Mouse (Mus musculus) stomach, postnatal 0 days (tissue): ENCODE measurements around the gene Rnft2. TPM values are rescaled to one million over a fixed set of nuclear protein-coding genes. Genes with fewer than 3 reads are reported as not detected.

Source experiments
- ATAC-seq: fragments of 200-750 bp; cut with Nextera tagmentation; 2 replicates; pipeline ENCODE4 v1.8.0; 2017; ENCODE audit not compliant: low FRiP score, low TSS enrichment
- DNase-seq: peaks from one replicate; pipeline ENCODE4 v3.0.0-alpha.2; 2016; ENCODE audit warnings: low spot score
- H3K27ac ChIP-seq: fragments of 300-500 bp; sonication (generic); replicated peaks from 2 replicates; pipeline ENCODE4 v1.5.1; 2014; ENCODE audit warnings: mild to moderate bottlenecking, control low read depth
- H3K27me3 ChIP-seq: fragments of 300-500 bp; sonication (generic); 2 replicates; pipeline ENCODE4 v1.6.1; 2014; ENCODE audit warnings: low read length; ENCODE audit not compliant: control insufficient read depth, insufficient read depth
- H3K36me3 ChIP-seq: fragments of 300-500 bp; sonication (generic); 2 replicates; pipeline ENCODE4 v1.6.1; 2014; ENCODE audit warnings: low read length, mixed read lengths; ENCODE audit not compliant: control insufficient read depth, insufficient read depth
- H3K4me1 ChIP-seq: fragments of 300-500 bp; sonication (generic); replicated peaks from 2 replicates; pipeline ENCODE4 v1.6.1; 2014; ENCODE audit warnings: antibody characterized with exemption; ENCODE audit not compliant: control insufficient read depth, insufficient read depth
- H3K4me2 ChIP-seq: fragments of 300-500 bp; sonication (generic); replicated peaks from 2 replicates; pipeline ENCODE4 v1.6.1; 2014; ENCODE audit warnings: low read depth, mild to moderate bottlenecking, control low read depth, moderate library complexity
- H3K4me3 ChIP-seq: fragments of 300-500 bp; sonication (generic); 2 replicates; pipeline ENCODE4 v1.5.1; 2014; ENCODE audit warnings: low read depth, low read length, control low read depth
- H3K9ac ChIP-seq: fragments of 300-500 bp; sonication (generic); 2 replicates; pipeline ENCODE4 v1.6.1; 2014; ENCODE audit warnings: mild to moderate bottlenecking, low read length, control low read depth, mixed read lengths
- H3K9me3 ChIP-seq: fragments of 300-500 bp; sonication (generic); 2 replicates; pipeline ENCODE4 v1.6.1; 2016; ENCODE audit warnings: low read length; ENCODE audit not compliant: control insufficient read depth
- CTCF ChIP-seq: IDR thresholded peaks from 2 replicates; pipeline ENCODE4 v1.5.1; 2016; ENCODE audit warnings: antibody characterized with exemption, low read depth, mild to moderate bottlenecking, moderate library complexity
- EP300 ChIP-seq: optimal IDR thresholded peaks from 2 replicates; pipeline ENCODE3; 2016; ENCODE audit warnings: antibody characterized with exemption
- WGBS: fragments of 180-500 bp; shearing (Covaris S2); extraction: QIAGEN DNeasy Blood & Tissue Kit; methylation state at CpG from one replicate; pipeline ENCODE4 v1.1.7; 2014; 5-methylcytosine and 5-hydroxymethylcytosine counted together
- polyA plus RNA-seq: library from polyadenylated mRNA; unstranded; fragments of >200 nt; fragmentation: Nextera tagmentation; extraction: Ambion mirVana; gene quantifications from 2 replicates; pipeline ENCODE4 v1.2.1, GENCODE M21; 2015

Rnft2 gene
- polyA plus RNA-seq, 1 experiment from 2014 or later, result 0.62 TPM

DNA sequence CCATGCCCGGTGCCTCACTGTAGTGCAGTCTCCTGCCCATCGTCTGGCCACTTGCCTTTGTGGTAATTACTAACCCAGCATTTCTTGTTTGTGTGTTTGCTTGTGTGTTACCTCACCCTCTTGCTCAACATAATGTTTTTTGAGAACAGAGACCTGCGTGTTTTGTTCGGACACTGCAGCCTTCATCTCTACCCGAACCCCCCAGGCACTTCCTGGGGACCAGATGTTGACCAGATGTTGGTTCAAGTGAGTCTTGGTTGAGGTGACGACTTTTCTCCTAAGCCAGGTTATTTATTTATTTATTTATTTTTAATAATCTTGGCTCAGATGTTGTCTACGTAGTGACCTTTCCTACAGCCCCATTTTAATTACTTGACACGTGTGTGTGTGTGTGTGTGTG lies 2.5 kb upstream of the Rnft2 start:
- H3K4me3 ChIP-seq, result no peak overlapping the region
- no peak overlapping the region for H3K9ac ChIP-seq
- H3K27me3 ChIP-seq, result no peaks in the 10 kb centered on the region
- no peak overlapping the region for H3K27ac ChIP-seq
- no peak overlapping the region for H3K4me2 ChIP-seq
- TF ChIP-seq CTCF (no peak), EP300 (no peak)
- ATAC-seq, result no peak
- no peaks in the 10 kb centered on the region for H3K36me3 ChIP-seq
- WGBS, result 87% methylated on average over 8 of the region's 8 CpGs
- H3K9me3 ChIP-seq, result no peaks in the 10 kb centered on the region
- H3K4me1 ChIP-seq, result 0 out of 2 replicates have a peak, but pooled peaks cover 2% of the 10 kb centered on the region
- DNase-seq, result no peak

- peak overlapping the region; percentile 77 for H3K9ac ChIP-seq
- ATAC-seq, result peak; percentile 1; the same call in 1 of the 2 replicates
- TF ChIP-seq EP300, result no peak
- no peak for TF ChIP-seq CTCF
- 2% methylated on average over 15 of the region's 15 CpGs for WGBS
- peak overlapping the region; percentile 69 for H3K27ac ChIP-seq
- no peaks in the 10 kb centered on the region for H3K9me3 ChIP-seq
- DNase-seq, result peak; percentile 24
- H3K4me2 ChIP-seq, result peak overlapping the region; percentile 72
- H3K27me3 ChIP-seq, result no peaks in the 10 kb centered on the region
- H3K36me3 ChIP-seq, result no peaks in the 10 kb centered on the region
- 0 out of 2 replicates have a peak, but pooled peaks cover 2% of the 10 kb centered on the region for H3K4me1 ChIP-seq
- H3K4me3 ChIP-seq, result peak overlapping the region; percentile 70
Measured at GRCm38 (mm10) chr5:118245606-118246308, 841 bp upstream of the Rnft2 start.

DNA sequence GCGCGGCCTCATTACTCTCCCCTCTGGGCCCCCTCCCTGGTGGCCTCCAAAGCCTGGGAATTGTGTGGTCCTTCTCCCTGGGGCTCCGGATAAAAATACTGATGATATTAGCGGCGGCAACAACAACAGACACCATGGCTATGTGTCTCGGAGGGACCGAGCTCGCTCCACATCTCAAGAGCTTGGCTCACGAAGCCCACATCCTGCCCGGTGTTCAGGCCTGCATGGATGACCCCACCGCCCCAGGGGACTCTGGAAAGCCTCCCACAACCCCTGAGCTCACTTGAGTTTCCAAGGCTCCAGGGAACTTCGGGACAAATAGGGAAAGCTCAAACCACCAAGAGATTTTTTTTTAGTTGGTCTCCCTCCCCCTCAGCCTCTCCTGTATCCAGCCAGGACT lies 5.2 kb downstream of the Rnft2 start:
- Histone ChIP-seq H3K4me3 (no peak overlapping the region), H3K27ac (no peak overlapping the region), H3K4me2 (no peak overlapping the region), H3K4me1 (no peaks in the 10 kb centered on the region), H3K9me3 (no peaks in the 10 kb centered on the region), H3K9ac (no peak overlapping the region), H3K27me3 (no peaks in the 10 kb centered on the region), H3K36me3 (no peaks in the 10 kb centered on the region)
- TF ChIP-seq EP300 (no peak), CTCF (no peak)
- 83% methylated on average over 12 of the region's 12 CpGs for WGBS
- ATAC-seq (no peak), DNase-seq (no peak)

- Histone ChIP-seq H3K4me3 (no peak overlapping the region), H3K27me3 (no peaks in the 10 kb centered on the region), H3K4me2 (no peak overlapping the region), H3K9me3 (no peaks in the 10 kb centered on the region), H3K9ac (no peak overlapping the region), H3K27ac (no peak overlapping the region), H3K4me1 (no peaks in the 10 kb centered on the region), H3K36me3 (no peaks in the 10 kb centered on the region)
- ATAC-seq (no peak), DNase-seq (no peak)
- WGBS, result 83% methylated on average over 12 of the region's 12 CpGs
- no peak for TF ChIP-seq EP300
Measured at GRCm38 (mm10) chr5:118236891-118237290, 8.0 kb downstream of the Rnft2 start.

DNA sequence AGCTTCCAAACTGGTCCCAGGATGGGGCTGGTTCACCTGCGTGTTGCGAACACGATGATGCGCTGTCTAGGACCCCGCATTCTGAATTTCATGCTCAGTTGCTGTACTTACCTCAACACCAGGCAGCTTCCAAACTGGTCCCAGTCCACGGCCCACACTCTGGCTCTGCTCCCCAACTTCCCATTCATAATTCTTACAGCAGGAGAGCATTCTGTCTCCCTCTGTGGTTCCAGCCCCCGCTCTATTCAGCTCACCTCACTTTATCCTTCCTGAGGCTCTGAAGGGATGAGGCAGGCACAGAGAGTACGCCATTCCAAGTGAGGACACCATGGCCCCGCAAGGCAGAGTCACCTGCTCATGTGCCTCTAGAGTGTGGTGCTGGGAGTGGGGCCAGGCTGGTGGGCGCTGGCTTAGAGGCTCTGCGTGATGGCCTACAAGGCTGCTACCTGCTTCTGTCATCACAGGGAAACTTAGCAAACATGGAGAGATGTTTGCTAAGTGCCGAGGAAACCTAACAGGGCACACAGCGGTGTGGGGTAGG lies 14.8 kb downstream of the Rnft2 start:
- H3K9ac ChIP-seq, result no peak overlapping the region
- H3K4me1 ChIP-seq, result no peaks in the 10 kb centered on the region
- H3K27ac ChIP-seq, result no peak overlapping the region
- no peaks in the 10 kb centered on the region for H3K27me3 ChIP-seq
- TF ChIP-seq CTCF, result no peak
- no peak for TF ChIP-seq EP300
- no peaks in the 10 kb centered on the region for H3K36me3 ChIP-seq
- DNase-seq (no peak), ATAC-seq (no peak)
- no peak overlapping the region for H3K4me3 ChIP-seq
- H3K9me3 ChIP-seq, result no peaks in the 10 kb centered on the region
- WGBS, result 85% methylated on average over 13 of the region's 13 CpGs
- H3K4me2 ChIP-seq, result no peak overlapping the region

DNA sequence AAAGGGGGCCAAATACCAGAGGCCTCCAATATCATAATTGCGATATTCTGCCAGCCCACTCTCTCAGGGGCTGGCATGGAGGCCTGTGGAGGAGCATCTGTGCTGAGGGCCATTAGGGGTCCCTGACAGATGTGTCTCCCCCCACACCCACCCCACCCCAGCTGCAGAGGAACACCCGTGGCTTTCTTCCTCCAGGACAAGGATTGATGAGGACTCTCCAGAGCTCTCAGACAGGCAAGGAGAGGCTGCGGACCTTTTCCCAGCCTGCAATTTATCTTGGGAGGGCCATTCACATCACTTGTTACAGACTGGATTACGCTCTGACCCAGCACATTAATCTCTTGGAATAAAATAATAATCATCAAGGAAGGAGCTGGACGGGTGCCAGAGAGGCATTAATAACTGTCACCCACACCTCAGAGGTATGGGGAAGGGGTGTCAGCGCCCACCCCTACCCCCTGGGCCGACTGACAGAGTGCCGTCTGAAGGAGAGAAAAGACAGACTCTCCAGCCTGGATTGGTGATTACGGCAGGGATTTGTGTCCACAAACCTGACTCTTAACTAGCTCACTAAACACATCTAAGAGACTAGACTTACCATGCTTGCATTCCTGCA lies 21.7 kb downstream of the Rnft2 start:
- ATAC-seq, result no peak
- 25% methylated on average over 9 of the region's 9 CpGs for WGBS
- no peak for TF ChIP-seq EP300
- TF ChIP-seq CTCF, result no peak

More for the DNA sequence above, 21.7 kb downstream of the Rnft2 start:
- H3K9ac ChIP-seq, result no peak overlapping the region
- no peak overlapping the region for H3K27ac ChIP-seq
- DNase-seq, result no peak
- no peaks in the 10 kb centered on the region for H3K36me3 ChIP-seq
- H3K9me3 ChIP-seq, result no peaks in the 10 kb centered on the region
- no peak overlapping the region for H3K4me3 ChIP-seq
- H3K4me1 ChIP-seq, result no peaks in the 10 kb centered on the region
- H3K4me2 ChIP-seq, result no peak overlapping the region
- H3K27me3 ChIP-seq, result no peaks in the 10 kb centered on the region
